Mouse (Mus musculus) limb, embryonic 14.5 days (tissue): ENCODE results near the gene Impg1. TPM values are rescaled to one million over a fixed set of nuclear protein-coding genes. Genes with fewer than 3 reads are reported as not detected.

ENCODE experiments used
- ATAC-seq: fragments of 200-750 bp; cut with Nextera tagmentation; 2 replicates; pipeline ENCODE4 v1.8.0; 2017; ENCODE audit warnings: low read depth, moderate number of reproducible peaks, moderate TSS enrichment; ENCODE audit not compliant: low FRiP score
- DNase-seq: peaks from one replicate; pipeline ENCODE4 v3.0.0-alpha.2; 2015; ENCODE audit warnings: low spot score
- H3K27ac ChIP-seq: fragments of 300-500 bp; sonication (generic); replicated peaks from 2 replicates; pipeline ENCODE4 v1.5.1; 2014; ENCODE audit warnings: low read depth, mild to moderate bottlenecking, low read length, moderate library complexity, mixed read lengths
- H3K27me3 ChIP-seq: fragments of 300-500 bp; sonication (generic); 2 replicates; pipeline ENCODE4 v1.6.1; 2014; ENCODE audit warnings: low read length, mixed read lengths; ENCODE audit not compliant: control insufficient read depth, insufficient read depth
- H3K36me3 ChIP-seq: fragments of 300-500 bp; sonication (generic); 2 replicates; pipeline ENCODE4 v1.6.1; 2014; ENCODE audit warnings: mild to moderate bottlenecking, low read length, moderate library complexity, mixed read lengths; ENCODE audit not compliant: control insufficient read depth, insufficient read depth
- H3K4me1 ChIP-seq: fragments of 300-500 bp; sonication (generic); 2 replicates; pipeline ENCODE4 v1.6.1; 2014; ENCODE audit warnings: antibody characterized with exemption, low read length, mixed read lengths; ENCODE audit not compliant: control insufficient read depth, insufficient read depth
- H3K4me2 ChIP-seq: fragments of 300-500 bp; sonication (generic); replicated peaks from 2 replicates; pipeline ENCODE4 v1.6.1; 2014; ENCODE audit warnings: low read depth, mild to moderate bottlenecking, low read length, moderate library complexity; ENCODE audit not compliant: severe bottlenecking
- H3K4me3 ChIP-seq: fragments of 300-500 bp; sonication (generic); replicated peaks from 2 replicates; pipeline ENCODE4 v1.5.1; 2014; ENCODE audit warnings: low read length
- H3K9ac ChIP-seq: fragments of 300-500 bp; sonication (generic); 2 replicates; pipeline ENCODE4 v1.6.1; 2014; ENCODE audit warnings: mild to moderate bottlenecking, low read depth, low read length, moderate library complexity; ENCODE audit not compliant: severe bottlenecking
- H3K9me3 ChIP-seq: fragments of 300-500 bp; sonication (generic); 2 replicates; pipeline ENCODE4 v1.6.1; 2016; ENCODE audit warnings: low read length; ENCODE audit not compliant: control insufficient read depth
- POLR2A ChIP-seq: fragments of 200-500 bp; IDR thresholded peaks from 2 replicates; pipeline ENCODE4 v1.8.0; 2012; ENCODE audit warnings: inconsistent platforms, mild to moderate bottlenecking, moderate library complexity, borderline replicate concordance; ENCODE audit not compliant: insufficient read depth, insufficient read length; ENCODE audit errors: extremely low read depth
- WGBS: fragments of 180-500 bp; shearing (Covaris S2); extraction: QIAGEN DNeasy Blood & Tissue Kit; methylation state at CpG from one replicate; pipeline ENCODE4 v1.1.7; 2014; 5-methylcytosine and 5-hydroxymethylcytosine counted together
- polyA plus RNA-seq, 2 experiments: library from polyadenylated mRNA; depleted of rRNA in 1 of 2; stranded (reverse) in 1 of 2; unstranded in 1 of 2; fragments of >200 nt; fragmentation: Nextera tagmentation in 1 of 2; extraction: Ambion mirVana in 1 of 2; gene quantifications; 2 replicates each; pipeline versions ENCODE4 v1.2.1 to v1.2.3; 2012 to 2014

The Impg1 gene
- polyA plus RNA-seq, 2 experiments: 0.05 TPM; not detected in 1

DNA sequence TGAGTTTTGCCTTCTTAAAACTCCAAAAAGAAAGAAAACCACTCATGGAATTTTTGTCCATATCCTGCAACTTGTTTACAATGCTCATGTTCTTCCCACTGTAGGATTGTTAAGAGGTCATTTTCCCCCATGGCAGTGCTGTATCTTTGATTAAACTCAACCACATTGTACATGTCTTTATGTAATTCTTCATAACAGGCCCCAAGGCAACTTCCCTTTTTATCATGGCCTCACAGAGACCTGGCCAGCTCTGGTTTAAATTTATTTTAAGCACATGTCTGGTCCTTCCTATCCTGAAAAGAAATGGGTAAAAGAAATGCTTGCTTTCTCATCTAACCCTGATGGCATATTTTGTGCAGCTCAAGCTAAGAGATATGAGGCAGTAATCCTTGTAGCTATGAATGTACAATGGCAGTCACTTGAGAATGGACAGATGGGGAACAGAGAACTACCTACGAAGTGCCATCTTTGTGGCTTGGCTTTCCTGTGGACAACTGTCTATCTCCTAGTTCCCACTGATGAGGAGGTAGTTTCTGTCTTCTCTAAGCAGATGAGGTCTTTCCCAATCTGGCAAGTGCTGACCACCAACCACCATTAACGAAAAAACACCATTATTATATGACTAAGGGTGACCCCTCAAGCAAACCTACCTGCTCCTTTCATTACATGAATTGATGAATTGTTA, 97.6 kb downstream of the Impg1 start:
- Histone ChIP-seq H3K27ac (no peak overlapping the region), H3K4me2 (no peak overlapping the region), H3K36me3 (no peaks in the 10 kb centered on the region), H3K4me1 (no peaks in the 10 kb centered on the region), H3K27me3 (no peaks in the 10 kb centered on the region), H3K4me3 (no peak overlapping the region), H3K9ac (no peak overlapping the region), H3K9me3 (no peaks in the 10 kb centered on the region)
- no peak for DNase-seq
- 82% methylated on average over 2 of the region's 2 CpGs for WGBS
- ATAC-seq: no peak
- no peak for TF ChIP-seq POLR2A

- Histone ChIP-seq H3K4me1 (no peaks in the 10 kb centered on the region), H3K27ac (no peak overlapping the region), H3K36me3 (no peaks in the 10 kb centered on the region), H3K27me3 (no peaks in the 10 kb centered on the region), H3K9me3 (no peaks in the 10 kb centered on the region), H3K4me2 (no peak overlapping the region), H3K4me3 (no peak overlapping the region), H3K9ac (no peak overlapping the region)
- DNase-seq (no peak), ATAC-seq (no peak)
- no peak for TF ChIP-seq POLR2A
Observed at GRCm38 (mm10) chr9:80360063-80360462, 105.2 kb downstream of the Impg1 start.

GRCm38 (mm10) chr9:80351678-80352331, 113.5 kb downstream of the Impg1 start:
- no peak overlapping the region for H3K9ac ChIP-seq
- no peaks in the 10 kb centered on the region for H3K27me3 ChIP-seq
- peak overlapping the region; percentile 32 for H3K4me2 ChIP-seq
- TF ChIP-seq POLR2A: no peak
- no peaks in the 10 kb centered on the region for H3K9me3 ChIP-seq
- 34% methylated on average over 20 of the region's 20 CpGs for WGBS
- ATAC-seq: no peak
- no peak for DNase-seq
- H3K4me3 ChIP-seq: 0 out of 2 replicates have a peak overlapping the region, but pooled peaks have one; percentile 11
- no peaks in the 10 kb centered on the region for H3K4me1 ChIP-seq
- no peak overlapping the region for H3K27ac ChIP-seq
- no peaks in the 10 kb centered on the region for H3K36me3 ChIP-seq

- H3K4me3 ChIP-seq: no peak overlapping the region
- H3K4me2 ChIP-seq: peak overlapping the region; percentile 32
- TF ChIP-seq POLR2A: no peak
- no peaks in the 10 kb centered on the region for H3K4me1 ChIP-seq
- no peak overlapping the region for H3K27ac ChIP-seq
- whole genome bisulfite sequencing: 61% methylated on average over 7 of the region's 7 CpGs
- no peaks in the 10 kb centered on the region for H3K27me3 ChIP-seq
- no peaks in the 10 kb centered on the region for H3K36me3 ChIP-seq
- DNase-seq (no peak), ATAC-seq (no peak)
- no peak overlapping the region for H3K9ac ChIP-seq
- H3K9me3 ChIP-seq: no peaks in the 10 kb centered on the region
Observed at GRCm38 (mm10) chr9:80351295-80351677, 114.0 kb downstream of the Impg1 start.

DNA sequence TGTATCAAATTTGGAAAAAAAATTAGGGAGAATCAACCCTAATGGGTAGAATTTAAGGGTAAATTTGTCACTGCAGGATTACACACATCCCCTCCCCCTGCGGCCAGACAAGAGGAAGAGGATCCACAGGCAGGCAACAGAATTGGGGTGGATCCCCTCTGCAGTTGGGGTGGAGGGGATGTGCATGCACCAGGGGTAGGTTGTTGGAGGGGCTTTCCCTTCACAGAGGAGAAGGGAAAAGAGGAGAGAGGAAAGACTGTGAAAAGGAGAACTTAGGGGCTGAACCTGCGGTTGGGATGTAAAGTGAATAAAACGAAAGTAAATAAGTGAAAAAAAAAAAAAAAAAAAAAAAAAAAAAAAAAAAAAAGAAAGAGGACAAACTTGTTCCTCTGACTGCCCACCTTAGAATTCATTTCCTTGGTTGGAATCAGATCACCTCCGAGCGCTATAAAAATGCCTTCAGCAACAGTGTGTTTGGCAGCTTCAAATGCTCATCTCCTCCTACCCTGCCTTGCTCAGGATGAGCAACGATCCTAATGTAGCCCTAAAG, 120.8 kb downstream of the Impg1 start:
- no peak for TF ChIP-seq POLR2A
- H3K9me3 ChIP-seq: no peaks in the 10 kb centered on the region
- H3K36me3 ChIP-seq: no peaks in the 10 kb centered on the region
- no peak for DNase-seq
- no peak overlapping the region for H3K27ac ChIP-seq
- no peak overlapping the region for H3K4me2 ChIP-seq
- no peaks in the 10 kb centered on the region for H3K4me1 ChIP-seq
- no peak overlapping the region for H3K4me3 ChIP-seq
- H3K27me3 ChIP-seq: no peaks in the 10 kb centered on the region
- ATAC-seq: no peak
- WGBS: 85% methylated on average over 6 of the region's 6 CpGs
- H3K9ac ChIP-seq: no peak overlapping the region
